Mouse (Mus musculus) brain, embryonic 14.5 days (tissue): ENCODE data around the gene Adamts13.

Experiments used
- CTCF ChIP-seq: fragments of 200-500 bp; IDR thresholded peaks from 2 replicates; pipeline ENCODE4 v1.5.1; 2012; ENCODE audit warnings: inconsistent platforms, mild to moderate bottlenecking, moderate library complexity, borderline replicate concordance; ENCODE audit not compliant: insufficient read depth, insufficient read length; ENCODE audit errors: extremely low read depth
- POLR2A ChIP-seq: fragments of 200-500 bp; IDR thresholded peaks from 2 replicates; pipeline ENCODE4 v1.6.1; 2012; ENCODE audit warnings: mild to moderate bottlenecking, inconsistent platforms, borderline replicate concordance; ENCODE audit not compliant: poor library complexity, insufficient read depth, insufficient read length, severe bottlenecking; ENCODE audit errors: extremely low read depth

GRCm38 (mm10) chr2:27024136-27024535 lies 50.9 kb downstream of the Adamts13 start:
- TF ChIP-seq CTCF (no peak), POLR2A (no peak)
